In genomic region chr19:46643236-46643635, GRCm38 (mm10) we compare ENCODE assay signal across 13 mouse cellular contexts. TPM values are rescaled to one million over a fixed set of nuclear protein-coding genes. Genes with fewer than 3 reads are reported as not detected.
DNase-seq lines count a peak whose midpoint lies in the region; ATAC-seq and TF ChIP-seq lines count a peak whose summit lies in the region.
"Had no signal": no experiment of that assay in that cellular context is flagged by ENCODE, and none has a peak within 500 bp of the region (broad histone marks: within the 10 kb centered on the region; RNA-seq: fewer than 3 reads in every experiment).

No protein-coding gene starts in this region.

- DNase-seq in cerebellum, adult 2 months, result peak in 1 of 2 experiments; percentile 59
- DNase-seq in cerebellum, adult 11 months, result no peak
- DNase-seq in testis, postnatal 10 days (ENCODE audit: low spot score), result no peak
- no peak for DNase-seq in right cerebral cortex, postnatal 25 days
- no peak for DNase-seq in urinary bladder, postnatal 10 days (ENCODE audit: low spot score)
- DNase-seq: liver, embryonic 13.5 days; retina, postnatal 1 day had no signal

- peaks cover 21% of the 10 kb centered on the region for H3K36me3 ChIP-seq in hindbrain, embryonic 13.5 days
- no peaks in the 10 kb centered on the region for H3K36me3 ChIP-seq in hindbrain, embryonic 16.5 days (ENCODE audit: control insufficient read depth, insufficient read depth, low read length)
- no peaks in the 10 kb centered on the region; the same call in 1 of the 2 replicates for H3K36me3 ChIP-seq in testis, adult 2 months (ENCODE audit: control insufficient read depth, insufficient read depth, low read length)

- no peak for ATAC-seq in hindbrain, embryonic 13.5 days (ENCODE audit: low FRiP score)
- no peak for ATAC-seq in hindbrain, embryonic 16.5 days
- ATAC-seq: activated CD4-positive, CD25-positive, alpha-beta regulatory T cell, adult 4 months had no signal

- no peaks in the 10 kb centered on the region for H3K9me3 ChIP-seq in hindbrain, embryonic 13.5 days
- H3K9me3 ChIP-seq in hindbrain, embryonic 16.5 days (ENCODE audit: control insufficient read depth, low read length), result no peaks in the 10 kb centered on the region
- H3K9me3 ChIP-seq: G1E; liver, embryonic 13.5 days had no signal

- H3K27ac ChIP-seq in cerebellum, adult 2 months (ENCODE audit: insufficient read depth, low read length), result peak overlapping the region; percentile 24; the same call in 1 of the 2 replicates
- H3K27ac ChIP-seq in hindbrain, embryonic 13.5 days, result 0 out of 2 replicates have a peak overlapping the region, but pooled peaks have one; percentile 74
- H3K27ac ChIP-seq in hindbrain, embryonic 16.5 days (ENCODE audit: low read depth, low read length), result no peak overlapping the region
- peak overlapping the region; percentile 58 for H3K27ac ChIP-seq in testis, adult 2 months (ENCODE audit: control insufficient read depth, insufficient read depth, low read depth, low read length)
- H3K27ac ChIP-seq: liver, embryonic 13.5 days had no signal

- H3K9ac ChIP-seq in hindbrain, embryonic 13.5 days, result no peak overlapping the region
- no peak overlapping the region for H3K9ac ChIP-seq in hindbrain, embryonic 16.5 days (ENCODE audit: low read depth, low read length)
- H3K9ac ChIP-seq: liver, embryonic 13.5 days had no signal

- no peaks in the 10 kb centered on the region for H3K27me3 ChIP-seq in cerebellum, adult 2 months (ENCODE audit: control insufficient read depth, insufficient read depth, low read length)
- H3K27me3 ChIP-seq in hindbrain, embryonic 13.5 days, result no peaks in the 10 kb centered on the region
- H3K27me3 ChIP-seq in hindbrain, embryonic 16.5 days (replicated peaks; ENCODE audit: control insufficient read depth, insufficient read depth, low read length), result no peaks in the 10 kb centered on the region
- no peaks in the 10 kb centered on the region for H3K27me3 ChIP-seq in testis, adult 2 months (ENCODE audit: control insufficient read depth, insufficient read depth, low read length)
- H3K27me3 ChIP-seq: liver, embryonic 13.5 days had no signal

- no peak overlapping the region for H3K4me2 ChIP-seq in hindbrain, embryonic 13.5 days
- no peak overlapping the region for H3K4me2 ChIP-seq in hindbrain, embryonic 16.5 days (ENCODE audit: low read length)
- H3K4me2 ChIP-seq: liver, embryonic 13.5 days had no signal

- peaks cover 41% of the 10 kb centered on the region for H3K4me1 ChIP-seq in cerebellum, adult 2 months (ENCODE audit: control insufficient read depth, insufficient read depth, low read length)
- H3K4me1 ChIP-seq in hindbrain, embryonic 13.5 days (replicated peaks), result peaks cover 66% of the 10 kb centered on the region
- peaks cover 38% of the 10 kb centered on the region for H3K4me1 ChIP-seq in hindbrain, embryonic 16.5 days (ENCODE audit: control insufficient read depth, insufficient read depth, low read depth, low read length)
- H3K4me1 ChIP-seq in testis, adult 2 months (ENCODE audit: control insufficient read depth, insufficient read depth, low read length), result peaks cover 24% of the 10 kb centered on the region

- no peak for TF ChIP-seq CTCF in cerebellum, adult 2 months (IDR thresholded peaks at IDR 0.05; ENCODE audit: borderline replicate concordance, insufficient read depth, low read depth, low read length)
- no peak for TF ChIP-seq CTCF in testis, adult 2 months (IDR thresholded peaks at IDR 0.05; ENCODE audit: control insufficient read depth, insufficient read depth, insufficient replicate concordance, low read depth, low read length)

- TF ChIP-seq POLR2A in cerebellum, adult 2 months (IDR thresholded peaks at IDR 0.05; ENCODE audit: borderline replicate concordance, insufficient read depth, low read length), result no peak
- no peak for TF ChIP-seq POLR2A in testis, adult 2 months (IDR thresholded peaks at IDR 0.05; ENCODE audit: control insufficient read depth, low read depth, low read length)

- WGBS in cerebellum, adult 2 months, result 24% methylated on average over 5 of the region's 5 CpGs
- 78% methylated on average over 5 of the region's 5 CpGs for WGBS in hindbrain, embryonic 13.5 days
- WGBS in hindbrain, embryonic 16.5 days, result 64% methylated on average over 5 of the region's 5 CpGs

- no peak overlapping the region for H3K4me3 ChIP-seq in cerebellum, adult 2 months (replicated peaks; ENCODE audit: insufficient read depth, low read depth, low read length)
- no peak overlapping the region for H3K4me3 ChIP-seq in hindbrain, embryonic 13.5 days
- H3K4me3 ChIP-seq in hindbrain, embryonic 16.5 days (ENCODE audit: low read length), result no peak overlapping the region
- H3K4me3 ChIP-seq in testis, adult 2 months (ENCODE audit: control insufficient read depth, low read depth, low read length), result no peak overlapping the region
- H3K4me3 ChIP-seq: liver, embryonic 13.5 days had no signal

RNA-seq across cellular contexts. Expression of gene Cyp17a1, which starts 29.7 kb away (rescaled TPM):
- 0.06 and 0.08 TPM in 2 replicates for polyA plus RNA-seq in cerebellum, adult 2 months (2012; rRNA removed)
- polyA plus RNA-seq in hindbrain, embryonic 13.5 days (2015; fragmentation: Nextera tagmentation; extraction: Ambion mirVana), result not detected in 2 replicates
- polyA plus RNA-seq in hindbrain, embryonic 16.5 days (2015; fragmentation: Nextera tagmentation; extraction: Ambion mirVana), result not detected in 2 replicates
- polyA plus RNA-seq in testis, adult 2 months (2012; rRNA removed), result 174 and 209 TPM in 2 replicates
- polyA plus RNA-seq: activated CD4-positive, CD25-positive, alpha-beta regulatory T cell, adult 4 months; G1E; kidney, embryonic 14.5 days; liver, embryonic 13.5 days had no signal

RNA-seq across cellular contexts. Expression of gene Wbp1l, which starts 44.4 kb away (rescaled TPM):
- 24.9 and 28.3 TPM in 2 replicates for polyA plus RNA-seq in cerebellum, adult 2 months (2012; rRNA removed)
- 42.2 and 44.5 TPM in 2 replicates for polyA plus RNA-seq in hindbrain, embryonic 13.5 days (2015; fragmentation: Nextera tagmentation; extraction: Ambion mirVana)
- polyA plus RNA-seq in hindbrain, embryonic 16.5 days (2015; fragmentation: Nextera tagmentation; extraction: Ambion mirVana), result 32.0 and 40.0 TPM in 2 replicates
- 16.9 and 17.1 TPM in 2 replicates for polyA plus RNA-seq in testis, adult 2 months (2012; rRNA removed)

RNA-seq across cellular contexts. Expression of gene Borcs7, which starts 46.5 kb away (rescaled TPM):
- 19.0 and 19.1 TPM in 2 replicates for polyA plus RNA-seq in cerebellum, adult 2 months (2012; rRNA removed)
- 20.9 and 24.5 TPM in 2 replicates for polyA plus RNA-seq in hindbrain, embryonic 13.5 days (2015; fragmentation: Nextera tagmentation; extraction: Ambion mirVana)
- polyA plus RNA-seq in hindbrain, embryonic 16.5 days (2015; fragmentation: Nextera tagmentation; extraction: Ambion mirVana), result 24.1 and 26.7 TPM in 2 replicates
- 3.8 and 4.2 TPM in 2 replicates for polyA plus RNA-seq in testis, adult 2 months (2012; rRNA removed)

Comparison
In these comparisons a context has a peak if more than half of its experiments do, and no peak if none do; other contexts are left out.
1. RNA of gene Cyp17a1, which starts 29.7 kb away (polyA plus RNA-seq): 174 to 209 TPM in testis, adult 2 months; 0.06 to 0.08 TPM in cerebellum, adult 2 months, not detected in hindbrain, embryonic 13.5 days and not detected in hindbrain, embryonic 16.5 days; every median in the first group is over 100 times any median in the second.